Mouse (Mus musculus) limb, embryonic 14.5 days (tissue): ENCODE data around the gene Dnajc13. TPM values are rescaled to one million over a fixed set of nuclear protein-coding genes. Genes with fewer than 3 reads are reported as not detected.
A peak's percentile ranks its signal among the peaks of the same experiment; 100 is the strongest.

Experiments
- ATAC-seq: fragments of 200-750 bp; cut with Nextera tagmentation; 2 replicates; pipeline ENCODE4 v1.8.0; 2017; ENCODE audit warnings: low read depth, moderate number of reproducible peaks, moderate TSS enrichment; ENCODE audit not compliant: low FRiP score
- DNase-seq: peaks from one replicate; pipeline ENCODE4 v3.0.0-alpha.2; 2015; ENCODE audit warnings: low spot score
- H3K27ac ChIP-seq: fragments of 300-500 bp; sonication (generic); replicated peaks from 2 replicates; pipeline ENCODE4 v1.5.1; 2014; ENCODE audit warnings: low read depth, mild to moderate bottlenecking, low read length, moderate library complexity, mixed read lengths
- H3K27me3 ChIP-seq: fragments of 300-500 bp; sonication (generic); 2 replicates; pipeline ENCODE4 v1.6.1; 2014; ENCODE audit warnings: low read length, mixed read lengths; ENCODE audit not compliant: control insufficient read depth, insufficient read depth
- H3K36me3 ChIP-seq: fragments of 300-500 bp; sonication (generic); 2 replicates; pipeline ENCODE4 v1.6.1; 2014; ENCODE audit warnings: mild to moderate bottlenecking, low read length, moderate library complexity, mixed read lengths; ENCODE audit not compliant: control insufficient read depth, insufficient read depth
- H3K4me1 ChIP-seq: fragments of 300-500 bp; sonication (generic); 2 replicates; pipeline ENCODE4 v1.6.1; 2014; ENCODE audit warnings: antibody characterized with exemption, low read length, mixed read lengths; ENCODE audit not compliant: control insufficient read depth, insufficient read depth
- H3K4me2 ChIP-seq: fragments of 300-500 bp; sonication (generic); replicated peaks from 2 replicates; pipeline ENCODE4 v1.6.1; 2014; ENCODE audit warnings: low read depth, mild to moderate bottlenecking, low read length, moderate library complexity; ENCODE audit not compliant: severe bottlenecking
- H3K4me3 ChIP-seq: fragments of 300-500 bp; sonication (generic); replicated peaks from 2 replicates; pipeline ENCODE4 v1.5.1; 2014; ENCODE audit warnings: low read length
- H3K9ac ChIP-seq: fragments of 300-500 bp; sonication (generic); 2 replicates; pipeline ENCODE4 v1.6.1; 2014; ENCODE audit warnings: mild to moderate bottlenecking, low read depth, low read length, moderate library complexity; ENCODE audit not compliant: severe bottlenecking
- H3K9me3 ChIP-seq: fragments of 300-500 bp; sonication (generic); 2 replicates; pipeline ENCODE4 v1.6.1; 2016; ENCODE audit warnings: low read length; ENCODE audit not compliant: control insufficient read depth
- POLR2A ChIP-seq: fragments of 200-500 bp; IDR thresholded peaks from 2 replicates; pipeline ENCODE4 v1.8.0; 2012; ENCODE audit warnings: inconsistent platforms, mild to moderate bottlenecking, moderate library complexity, borderline replicate concordance; ENCODE audit not compliant: insufficient read depth, insufficient read length; ENCODE audit errors: extremely low read depth
- WGBS: fragments of 180-500 bp; shearing (Covaris S2); extraction: QIAGEN DNeasy Blood & Tissue Kit; methylation state at CpG from one replicate; pipeline ENCODE4 v1.1.7; 2014; 5-methylcytosine and 5-hydroxymethylcytosine counted together
- polyA plus RNA-seq, 2 experiments: library from polyadenylated mRNA; depleted of rRNA in 1 of 2; stranded (reverse) in 1 of 2; unstranded in 1 of 2; fragments of >200 nt; fragmentation: Nextera tagmentation in 1 of 2; extraction: Ambion mirVana in 1 of 2; gene quantifications; 2 replicates each; pipeline versions ENCODE4 v1.2.1 to v1.2.3; 2012 to 2014

The Dnajc13 gene
- polyA plus RNA-seq, 2 experiments: 34.9 to 64.3 TPM

DNA sequence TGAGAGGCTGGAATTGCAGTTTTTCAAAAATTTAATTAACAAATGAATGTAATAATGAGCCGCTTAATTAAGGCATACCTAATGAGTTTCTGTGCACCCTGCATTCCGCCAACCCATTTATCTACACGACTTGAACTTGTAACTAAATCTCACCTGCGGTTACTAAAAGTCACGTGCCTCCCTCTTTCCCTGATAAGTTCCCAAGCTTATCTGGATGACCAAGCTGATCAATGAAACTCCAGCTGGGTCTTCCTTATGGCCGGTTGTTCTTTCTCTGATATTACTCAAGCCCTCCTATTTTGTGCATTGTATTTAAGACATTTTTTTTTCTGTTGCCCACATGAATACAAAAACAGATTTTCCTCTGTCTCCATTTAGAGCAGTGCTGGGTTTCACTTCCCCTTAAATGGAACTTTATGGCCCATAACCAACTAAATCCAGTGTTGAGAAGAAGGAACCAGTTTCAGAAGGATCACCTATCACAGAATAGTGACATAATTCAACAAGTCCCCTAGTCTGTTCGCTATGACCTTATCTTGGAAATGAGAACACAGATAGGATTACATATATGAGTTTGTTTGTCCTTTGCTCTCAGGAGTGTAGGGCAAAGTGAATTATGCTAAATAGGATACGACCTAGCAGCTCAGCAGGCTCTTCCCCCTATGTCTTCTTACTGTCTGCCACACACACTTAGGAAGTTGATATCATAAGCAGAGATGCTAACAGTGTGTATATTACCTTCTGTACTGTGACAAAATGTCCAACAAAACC lies 18.2 kb upstream of the Dnajc13 start:
- no peak for ATAC-seq
- H3K4me2 ChIP-seq: no peak overlapping the region
- no peaks in the 10 kb centered on the region for H3K27me3 ChIP-seq
- H3K4me1 ChIP-seq: no peaks in the 10 kb centered on the region
- no peak overlapping the region for H3K27ac ChIP-seq
- H3K4me3 ChIP-seq: no peak overlapping the region
- H3K9ac ChIP-seq: no peak overlapping the region
- DNase-seq: no peak
- H3K36me3 ChIP-seq: no peaks in the 10 kb centered on the region
- 75% methylated on average over 8 of the region's 8 CpGs for WGBS
- TF ChIP-seq POLR2A: no peak
- no peaks in the 10 kb centered on the region for H3K9me3 ChIP-seq

DNA sequence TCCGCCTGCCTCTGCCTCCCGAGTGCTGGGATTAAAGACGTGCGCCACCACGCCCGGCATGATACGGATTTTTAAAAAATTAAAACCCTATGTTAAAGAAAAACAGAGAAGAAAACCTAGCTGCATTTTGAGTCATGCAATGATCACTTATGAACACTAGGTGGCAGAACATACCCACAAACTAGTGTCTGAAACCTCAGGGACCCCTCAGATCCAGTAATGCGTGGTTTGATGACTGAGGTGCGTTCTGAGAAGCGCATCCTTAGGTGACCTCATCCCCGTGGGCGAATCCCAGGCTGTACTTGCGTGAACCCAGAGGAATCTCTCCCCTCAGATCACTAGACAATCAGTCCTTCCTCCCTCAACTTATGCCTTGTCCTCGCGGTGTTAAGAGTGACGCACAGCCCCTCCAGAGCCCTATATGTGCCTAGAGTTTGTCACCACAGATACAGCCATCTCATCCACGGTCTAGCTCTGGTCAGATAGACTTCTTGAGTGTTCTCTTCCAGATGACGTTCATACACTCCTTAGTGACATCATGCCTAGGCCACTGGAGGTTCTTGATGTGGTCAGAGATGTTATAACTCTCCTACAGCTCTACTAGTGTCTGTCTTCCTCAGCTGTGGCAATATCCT lies 14.9 kb upstream of the Dnajc13 start:
- no peaks in the 10 kb centered on the region for H3K9me3 ChIP-seq
- no peaks in the 10 kb centered on the region for H3K27me3 ChIP-seq
- no peak for TF ChIP-seq POLR2A
- H3K36me3 ChIP-seq: no peaks in the 10 kb centered on the region
- 20% methylated on average over 18 of the region's 18 CpGs for WGBS
- DNase-seq: peak; percentile 44
- no peak overlapping the region for H3K4me2 ChIP-seq
- H3K4me1 ChIP-seq: no peaks in the 10 kb centered on the region
- H3K4me3 ChIP-seq: no peak overlapping the region
- H3K27ac ChIP-seq: no peak overlapping the region
- H3K9ac ChIP-seq: no peak overlapping the region
- no peak for ATAC-seq

DNA sequence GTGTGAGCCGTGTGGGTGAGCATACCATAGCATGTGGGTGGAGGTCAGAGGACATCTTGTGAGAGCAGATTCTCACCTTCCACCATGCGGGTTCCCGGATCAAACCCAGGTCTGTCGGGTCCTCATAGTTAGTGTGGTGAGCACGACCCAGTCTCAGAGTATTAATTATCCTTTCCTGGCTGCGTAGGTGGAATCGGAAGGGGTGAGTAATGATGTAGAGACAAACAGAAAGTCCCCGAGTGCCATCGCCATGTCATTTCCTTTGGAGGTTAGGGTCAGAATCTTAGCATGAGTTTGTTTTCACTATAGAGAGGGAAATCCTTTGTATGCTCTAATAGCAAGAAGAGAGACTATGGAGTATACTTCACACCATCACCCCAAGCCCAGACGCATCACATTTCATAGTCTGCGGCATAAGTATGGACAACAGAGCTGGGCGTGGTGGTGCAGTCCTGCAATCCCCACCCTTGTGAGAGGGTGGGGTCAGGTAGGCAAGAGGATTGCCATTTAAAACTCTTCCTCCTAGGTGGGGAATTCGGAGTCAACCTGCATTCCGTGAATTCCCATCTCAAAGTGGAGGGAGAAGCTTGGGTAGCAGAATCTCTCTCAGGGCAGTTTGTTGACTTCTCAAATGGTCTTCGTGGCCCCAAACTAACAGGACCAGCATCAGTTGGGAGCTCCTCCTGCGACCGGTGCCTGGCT lies 12.5 kb upstream of the Dnajc13 start:
- 78% methylated on average over 17 of the region's 17 CpGs for WGBS
- H3K4me1 ChIP-seq: no peaks in the 10 kb centered on the region
- no peak for TF ChIP-seq POLR2A
- H3K9ac ChIP-seq: no peak overlapping the region
- DNase-seq: no peak
- H3K36me3 ChIP-seq: no peaks in the 10 kb centered on the region
- no peak overlapping the region for H3K4me3 ChIP-seq
- H3K27me3 ChIP-seq: no peaks in the 10 kb centered on the region
- ATAC-seq: no peak
- no peak overlapping the region for H3K27ac ChIP-seq
- no peak overlapping the region for H3K4me2 ChIP-seq
- H3K9me3 ChIP-seq: no peaks in the 10 kb centered on the region

DNA sequence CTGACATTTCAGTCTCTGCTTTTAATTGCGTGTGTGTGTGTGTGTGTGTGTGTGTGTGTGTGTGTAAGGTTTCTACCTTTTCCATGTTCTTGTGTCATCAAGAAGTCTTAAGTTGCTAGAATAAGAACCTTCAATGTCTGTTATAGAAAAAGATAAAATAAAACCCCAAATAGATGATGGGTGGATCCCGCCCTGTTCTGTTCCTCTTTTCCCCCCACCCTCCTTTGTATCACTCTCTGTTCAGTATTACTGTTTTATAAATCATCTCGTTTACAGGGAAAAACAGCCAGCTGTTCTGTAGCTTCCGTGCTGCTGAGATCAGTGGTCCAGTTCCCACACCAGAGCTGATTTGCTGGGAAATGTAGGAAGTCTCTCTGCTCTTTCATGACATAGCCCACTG lies 9.3 kb upstream of the Dnajc13 start:
- Histone ChIP-seq H3K4me2 (no peak overlapping the region), H3K9me3 (no peaks in the 10 kb centered on the region), H3K36me3 (no peaks in the 10 kb centered on the region), H3K4me1 (no peaks in the 10 kb centered on the region), H3K9ac (no peak overlapping the region), H3K27me3 (no peaks in the 10 kb centered on the region), H3K27ac (no peak overlapping the region), H3K4me3 (no peak overlapping the region)
- ATAC-seq (no peak), DNase-seq (no peak)
- TF ChIP-seq POLR2A: no peak
- WGBS: 62% methylated on average over 4 of the region's 4 CpGs

DNA sequence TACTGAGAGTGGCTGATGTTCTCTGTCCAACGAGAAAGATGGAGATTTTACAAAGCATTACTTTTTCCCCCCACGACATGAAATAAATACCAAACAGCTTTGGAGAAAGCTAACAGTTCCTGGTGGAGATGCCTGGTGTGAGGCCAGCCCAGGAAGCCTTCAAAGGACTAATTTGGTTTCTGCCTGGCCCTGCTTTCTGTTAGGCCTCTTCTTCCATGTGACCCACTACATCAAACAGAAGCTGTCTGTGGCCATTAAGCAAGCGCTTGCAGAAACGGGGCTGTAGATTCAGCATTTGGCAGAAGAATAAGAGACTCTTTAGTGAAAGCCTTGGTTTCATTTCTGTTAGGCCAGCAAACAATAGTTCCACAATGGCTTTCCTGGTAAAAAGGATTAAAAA lies 8.9 kb upstream of the Dnajc13 start:
- Histone ChIP-seq H3K4me2 (no peak overlapping the region), H3K27me3 (no peaks in the 10 kb centered on the region), H3K9ac (no peak overlapping the region), H3K4me1 (no peaks in the 10 kb centered on the region), H3K4me3 (no peak overlapping the region), H3K36me3 (no peaks in the 10 kb centered on the region), H3K9me3 (no peaks in the 10 kb centered on the region), H3K27ac (no peak overlapping the region)
- ATAC-seq (no peak), DNase-seq (no peak)
- TF ChIP-seq POLR2A: no peak
- 38% methylated on average over 4 of the region's 4 CpGs for WGBS
